Mouse (Mus musculus): ENCODE results near the gene AU021092. TPM values are rescaled to one million over a fixed set of nuclear protein-coding genes. Genes with fewer than 3 reads are reported as not detected.
A peak's percentile ranks its signal among the peaks of the same experiment; 100 is the strongest.

AU021092 gene
- polyA plus RNA-seq, 1 experiment from 2014 or later, result 5.2 TPM

DNA sequence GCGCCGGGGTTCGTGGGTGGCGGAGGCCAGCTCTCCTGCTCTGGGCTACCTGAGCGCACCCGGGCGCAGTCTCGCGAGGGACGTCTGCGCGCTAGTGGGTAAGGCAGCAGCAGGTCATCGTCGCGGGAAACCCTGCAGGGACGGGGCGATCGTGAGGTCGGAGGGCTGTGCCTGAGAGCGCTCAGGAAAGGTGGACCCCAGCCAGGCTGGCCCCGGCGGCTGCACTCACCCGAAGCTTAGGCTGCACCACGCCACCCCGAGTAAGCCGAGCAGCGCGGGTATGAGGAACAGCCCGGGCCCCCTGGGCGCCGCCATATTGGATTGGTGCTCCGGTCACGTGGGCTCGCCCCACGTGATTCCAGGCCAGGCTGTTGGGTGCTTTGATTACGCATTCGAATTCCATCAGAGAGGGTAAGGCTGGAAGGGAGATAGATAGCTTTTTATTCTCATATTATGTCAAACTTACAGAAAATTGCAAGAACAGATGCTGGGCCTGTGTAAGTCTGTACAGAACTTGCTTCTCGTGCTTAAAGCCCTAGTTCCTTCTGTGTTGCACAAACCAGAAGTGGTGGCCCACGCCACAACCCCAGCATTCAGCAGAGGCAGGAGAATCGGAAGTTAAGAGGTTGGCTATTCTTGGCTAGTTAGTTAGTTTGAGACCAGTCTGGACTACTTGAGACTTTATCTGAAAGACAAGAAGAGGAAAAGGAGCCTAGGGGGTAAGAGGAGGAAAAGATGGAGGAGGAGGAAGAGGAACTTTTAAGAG, 18.2 kb downstream of the AU021092 start, which contains the start of gene Nagpa:
TSS of gene Nagpa (minus strand) at position 345 of the 766 bp plus-strand sequence.
- DNase-seq (ENCODE audit: low spot score) (peak; percentile 89), ATAC-seq (ENCODE audit: insufficient read depth, low FRiP score, low TSS enrichment) (peak; percentile 90)
- Histone ChIP-seq H3K4me1 (ENCODE audit: control insufficient read depth, insufficient read depth, low read length) (no peaks in the 10 kb centered on the region), H3K9me3 (ENCODE audit: control insufficient read depth, low read length) (no peaks in the 10 kb centered on the region), H3K27ac (ENCODE audit: low read depth, low read length) (no peak within 1 kb of the TSS), H3K4me2 (ENCODE audit: low read depth) (peak within 1 kb of the TSS; percentile 96), H3K4me3 (ENCODE audit: low read depth, low read length) (peak within 1 kb of the TSS; percentile 86), H3K27me3 (ENCODE audit: control insufficient read depth, insufficient read depth, low read length) (no peaks in the 10 kb centered on the region), H3K9ac (ENCODE audit: low read length) (peak within 1 kb of the TSS; percentile 71), H3K36me3 (ENCODE audit: control insufficient read depth, insufficient read depth, low read length) (no peaks in the 10 kb centered on the region)
- 5% methylated on average over 39 of the region's 40 CpGs for WGBS

- peak overlapping the region; percentile 96 for H3K4me2 ChIP-seq (ENCODE audit: low read depth)
- peak overlapping the region; percentile 71 for H3K9ac ChIP-seq (ENCODE audit: low read length)
- H3K4me3 ChIP-seq (ENCODE audit: low read depth, low read length), result peak overlapping the region; percentile 86
- 2% methylated on average over 36 of the region's 36 CpGs for WGBS
- H3K9me3 ChIP-seq (ENCODE audit: control insufficient read depth, low read length), result no peaks in the 10 kb centered on the region
- peak; percentile 20; the same call in 1 of the 2 replicates for ATAC-seq (ENCODE audit: insufficient read depth, low FRiP score, low TSS enrichment)
- 0 out of 2 replicates have a peak, but pooled peaks cover 3% of the 10 kb centered on the region for H3K36me3 ChIP-seq (ENCODE audit: control insufficient read depth, insufficient read depth, low read length)
- DNase-seq (ENCODE audit: low spot score), result no peak
- no peak overlapping the region for H3K27ac ChIP-seq (ENCODE audit: low read depth, low read length)
- H3K4me1 ChIP-seq (ENCODE audit: control insufficient read depth, insufficient read depth, low read length), result no peaks in the 10 kb centered on the region
- H3K27me3 ChIP-seq (ENCODE audit: control insufficient read depth, insufficient read depth, low read length), result no peaks in the 10 kb centered on the region
Observed at GRCm38 (mm10) chr16:5203200-5203599, 18.9 kb downstream of the AU021092 start.

DNA sequence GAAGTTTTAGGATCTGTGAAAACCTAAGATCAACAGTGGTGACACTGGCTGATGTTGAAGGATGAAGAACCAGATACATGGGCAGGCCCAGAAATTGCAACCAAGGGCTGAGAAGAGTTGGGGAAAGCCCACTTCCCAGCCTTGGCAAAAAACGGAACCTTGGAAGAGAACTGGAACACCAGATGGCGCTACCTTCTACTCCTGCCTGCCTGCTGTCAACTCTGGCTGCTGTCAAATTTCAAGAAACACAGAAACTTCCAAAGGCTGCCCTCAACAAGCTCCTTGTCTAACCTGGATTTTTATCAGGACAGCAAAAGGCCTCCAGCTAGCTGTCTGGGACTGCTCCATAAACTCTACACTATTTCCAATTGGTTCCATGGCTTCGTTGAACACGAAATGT, 19.4 kb downstream of the AU021092 start:
- DNase-seq (ENCODE audit: low spot score) (peak; percentile 50), ATAC-seq (ENCODE audit: insufficient read depth, low FRiP score, low TSS enrichment) (no peak)
- Histone ChIP-seq H3K9ac (ENCODE audit: low read length) (no peak overlapping the region), H3K4me3 (ENCODE audit: low read depth, low read length) (peak overlapping the region; percentile 86), H3K4me1 (ENCODE audit: control insufficient read depth, insufficient read depth, low read length) (no peaks in the 10 kb centered on the region), H3K27me3 (ENCODE audit: control insufficient read depth, insufficient read depth, low read length) (no peaks in the 10 kb centered on the region), H3K27ac (ENCODE audit: low read depth, low read length) (no peak overlapping the region), H3K9me3 (ENCODE audit: control insufficient read depth, low read length) (no peaks in the 10 kb centered on the region), H3K4me2 (ENCODE audit: low read depth) (peak overlapping the region; percentile 96), H3K36me3 (ENCODE audit: control insufficient read depth, insufficient read depth, low read length) (0 out of 2 replicates have a peak, but pooled peaks cover 3% of the 10 kb centered on the region)
- 14% methylated on average over 4 of the region's 4 CpGs for WGBS

GRCm38 (mm10) chr16:5195080-5195479, 27.0 kb downstream of the AU021092 start:
- H3K27me3 ChIP-seq (ENCODE audit: control insufficient read depth, insufficient read depth, low read length), result no peaks in the 10 kb centered on the region
- DNase-seq (ENCODE audit: low spot score), result peak; percentile 64
- no peaks in the 10 kb centered on the region for H3K9me3 ChIP-seq (ENCODE audit: control insufficient read depth, low read length)
- 0 out of 2 replicates have a peak, but pooled peaks cover 3% of the 10 kb centered on the region for H3K36me3 ChIP-seq (ENCODE audit: control insufficient read depth, insufficient read depth, low read length)
- no peak overlapping the region for H3K4me2 ChIP-seq (ENCODE audit: low read depth)
- no peak overlapping the region for H3K27ac ChIP-seq (ENCODE audit: low read depth, low read length)
- no peaks in the 10 kb centered on the region for H3K4me1 ChIP-seq (ENCODE audit: control insufficient read depth, insufficient read depth, low read length)
- no peak overlapping the region for H3K4me3 ChIP-seq (ENCODE audit: low read depth, low read length)
- no peak overlapping the region for H3K9ac ChIP-seq (ENCODE audit: low read length)
- WGBS, result 35% methylated on average over 6 of the region's 6 CpGs
- ATAC-seq (ENCODE audit: insufficient read depth, low FRiP score, low TSS enrichment), result no peak

- no peaks in the 10 kb centered on the region for H3K4me1 ChIP-seq (ENCODE audit: control insufficient read depth, insufficient read depth, low read length)
- H3K9me3 ChIP-seq (ENCODE audit: control insufficient read depth, low read length), result no peaks in the 10 kb centered on the region
- no peak for DNase-seq (ENCODE audit: low spot score)
- no peaks in the 10 kb centered on the region for H3K36me3 ChIP-seq (ENCODE audit: control insufficient read depth, insufficient read depth, low read length)
- H3K9ac ChIP-seq (ENCODE audit: low read length), result no peak overlapping the region
- no peak overlapping the region for H3K4me3 ChIP-seq (ENCODE audit: low read depth, low read length)
- H3K27me3 ChIP-seq (ENCODE audit: control insufficient read depth, insufficient read depth, low read length), result no peaks in the 10 kb centered on the region
- H3K27ac ChIP-seq (ENCODE audit: low read depth, low read length), result no peak overlapping the region
- WGBS, result 82% methylated on average over 7 of the region's 7 CpGs
- no peak overlapping the region for H3K4me2 ChIP-seq (ENCODE audit: low read depth)
- no peak for ATAC-seq (ENCODE audit: insufficient read depth, low FRiP score, low TSS enrichment)
Observed at GRCm38 (mm10) chr16:5186234-5186633, 35.9 kb downstream of the AU021092 start.

DNA sequence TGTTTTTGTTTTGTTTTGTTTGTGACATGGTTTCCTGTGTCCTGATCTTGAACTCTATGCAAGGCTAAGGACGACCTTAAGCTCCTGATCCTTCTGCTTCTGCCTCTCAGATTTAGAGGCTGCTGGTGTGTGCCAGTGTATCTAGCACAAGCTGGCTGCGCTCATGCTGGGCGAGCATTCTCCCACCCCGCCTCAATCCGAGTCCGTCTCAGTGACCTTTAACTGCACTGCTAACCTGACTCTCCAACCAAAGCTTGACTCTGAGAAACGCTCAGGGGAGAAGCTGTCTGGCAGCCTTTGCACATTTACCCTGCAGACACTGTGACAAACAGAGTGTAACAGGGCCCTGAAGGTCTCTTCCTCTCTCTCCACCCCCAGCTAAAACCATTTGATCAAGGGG, 36.4 kb downstream of the AU021092 start:
- Histone ChIP-seq H3K36me3 (ENCODE audit: control insufficient read depth, insufficient read depth, low read length) (no peaks in the 10 kb centered on the region), H3K4me1 (ENCODE audit: control insufficient read depth, insufficient read depth, low read length) (no peaks in the 10 kb centered on the region), H3K4me2 (ENCODE audit: low read depth) (no peak overlapping the region), H3K4me3 (ENCODE audit: low read depth, low read length) (no peak overlapping the region), H3K27ac (ENCODE audit: low read depth, low read length) (no peak overlapping the region), H3K9me3 (ENCODE audit: control insufficient read depth, low read length) (no peaks in the 10 kb centered on the region), H3K9ac (ENCODE audit: low read length) (no peak overlapping the region), H3K27me3 (ENCODE audit: control insufficient read depth, insufficient read depth, low read length) (no peaks in the 10 kb centered on the region)
- WGBS, result 73% methylated on average over 7 of the region's 7 CpGs
- ATAC-seq (ENCODE audit: insufficient read depth, low FRiP score, low TSS enrichment) (no peak), DNase-seq (ENCODE audit: low spot score) (no peak)

DNA sequence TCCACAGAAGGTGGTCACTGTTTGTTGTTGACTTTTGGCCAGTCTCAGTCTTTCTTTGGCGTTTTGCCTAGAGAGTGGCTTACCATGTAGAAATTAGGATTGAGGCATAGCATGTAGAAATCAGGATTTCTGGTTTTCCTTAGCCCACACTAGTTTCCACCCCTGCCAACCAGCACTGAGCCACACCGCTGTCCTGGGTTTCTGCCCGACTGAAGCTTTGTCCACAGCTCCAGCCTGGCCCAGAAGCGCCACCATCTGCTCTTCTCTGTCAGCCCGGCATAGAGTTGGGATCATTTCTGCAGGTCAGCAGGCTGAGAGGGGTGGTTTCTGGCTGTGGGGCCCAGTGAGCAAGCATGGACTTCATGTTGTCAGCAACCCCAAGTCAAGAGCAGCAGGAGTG, 37.1 kb downstream of the AU021092 start:
- no peak overlapping the region for H3K4me3 ChIP-seq (ENCODE audit: low read depth, low read length)
- 81% methylated on average over 5 of the region's 5 CpGs for WGBS
- no peaks in the 10 kb centered on the region for H3K9me3 ChIP-seq (ENCODE audit: control insufficient read depth, low read length)
- H3K4me1 ChIP-seq (ENCODE audit: control insufficient read depth, insufficient read depth, low read length), result no peaks in the 10 kb centered on the region
- DNase-seq (ENCODE audit: low spot score) (no peak), ATAC-seq (ENCODE audit: insufficient read depth, low FRiP score, low TSS enrichment) (no peak)
- H3K27me3 ChIP-seq (ENCODE audit: control insufficient read depth, insufficient read depth, low read length), result no peaks in the 10 kb centered on the region
- H3K4me2 ChIP-seq (ENCODE audit: low read depth), result no peak overlapping the region
- H3K27ac ChIP-seq (ENCODE audit: low read depth, low read length), result no peak overlapping the region
- no peaks in the 10 kb centered on the region for H3K36me3 ChIP-seq (ENCODE audit: control insufficient read depth, insufficient read depth, low read length)
- H3K9ac ChIP-seq (ENCODE audit: low read length), result no peak overlapping the region

DNA sequence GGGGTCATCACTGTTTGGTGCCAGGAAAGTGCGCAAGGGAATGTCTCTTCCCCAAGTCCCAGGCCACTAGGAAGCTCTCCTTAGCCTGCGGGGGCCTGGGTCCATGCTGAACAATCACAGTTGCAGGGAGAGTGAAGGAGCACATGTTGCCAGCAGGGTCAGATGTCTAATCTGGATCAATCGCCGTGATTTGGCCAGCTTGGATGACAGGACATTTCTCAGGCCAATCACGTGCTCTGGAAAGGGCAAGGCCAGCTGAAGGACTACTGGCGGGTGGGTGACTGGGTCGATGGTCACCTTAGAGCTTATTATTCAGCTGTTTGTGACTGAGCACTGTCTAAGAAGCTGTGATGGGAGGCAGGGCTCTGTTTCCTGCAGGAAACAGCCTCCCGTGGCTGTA, 38.0 kb downstream of the AU021092 start:
- Histone ChIP-seq H3K9me3 (ENCODE audit: control insufficient read depth, low read length) (no peaks in the 10 kb centered on the region), H3K9ac (ENCODE audit: low read length) (no peak overlapping the region), H3K27ac (ENCODE audit: low read depth, low read length) (no peak overlapping the region), H3K4me1 (ENCODE audit: control insufficient read depth, insufficient read depth, low read length) (no peaks in the 10 kb centered on the region), H3K27me3 (ENCODE audit: control insufficient read depth, insufficient read depth, low read length) (no peaks in the 10 kb centered on the region), H3K4me3 (ENCODE audit: low read depth, low read length) (no peak overlapping the region), H3K36me3 (ENCODE audit: control insufficient read depth, insufficient read depth, low read length) (no peaks in the 10 kb centered on the region), H3K4me2 (ENCODE audit: low read depth) (no peak overlapping the region)
- WGBS, result 77% methylated on average over 8 of the region's 8 CpGs
- no peak for ATAC-seq (ENCODE audit: insufficient read depth, low FRiP score, low TSS enrichment)
- no peak for DNase-seq (ENCODE audit: low spot score)
